ENCODE assay signal across 8 mouse cellular contexts in the genomic region with DNA sequence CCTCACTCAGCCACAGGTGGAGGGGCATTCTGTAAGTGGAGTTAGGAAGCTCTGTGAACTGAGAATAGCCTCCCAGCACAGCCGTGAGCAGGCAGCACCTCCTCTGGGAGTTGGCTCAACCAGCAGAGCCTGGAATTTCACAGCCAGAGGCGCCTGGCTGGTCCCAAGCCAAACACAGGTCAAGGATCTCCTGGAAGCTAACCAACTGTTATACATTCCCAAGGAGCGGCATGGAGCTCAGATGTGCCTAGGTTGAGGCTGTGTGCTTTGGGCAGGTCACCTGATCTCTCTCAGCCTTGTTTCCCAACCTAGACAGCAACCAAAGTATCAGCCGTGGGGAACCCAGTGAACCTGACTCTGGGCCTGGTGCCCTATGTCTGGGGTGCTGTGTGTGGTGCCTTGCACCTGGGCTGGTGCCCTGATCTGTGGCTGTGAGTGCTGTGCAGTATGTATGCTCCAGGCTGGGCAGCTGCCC. TPM values are rescaled to one million over a fixed set of nuclear protein-coding genes. Genes with fewer than 3 reads are reported as not detected.
DNase-seq lines count a peak whose midpoint lies in the region; ATAC-seq and TF ChIP-seq lines count a peak whose summit lies in the region.

No protein-coding gene starts in this region.

- WGBS in embryonic facial prominence, embryonic 14.5 days = 17% methylated on average over 4 of the region's 4 CpGs
- 40% methylated on average over 4 of the region's 4 CpGs for WGBS in intestine, embryonic 14.5 days
- WGBS in lung, embryonic 15.5 days = 7% methylated on average over 4 of the region's 4 CpGs

- H3K4me1 ChIP-seq in embryonic facial prominence, embryonic 14.5 days (ENCODE audit: control insufficient read depth, insufficient read depth, low read length) = peaks cover 36% of the 10 kb centered on the region
- H3K4me1 ChIP-seq in intestine, embryonic 14.5 days (replicated peaks; ENCODE audit: control insufficient read depth, insufficient read depth, low read length) = peaks cover 48% of the 10 kb centered on the region
- peaks cover 62% of the 10 kb centered on the region for H3K4me1 ChIP-seq in lung, embryonic 15.5 days

- H3K9ac ChIP-seq in embryonic facial prominence, embryonic 14.5 days (ENCODE audit: low read depth, low read length) = no peak overlapping the region
- no peak overlapping the region for H3K9ac ChIP-seq in intestine, embryonic 14.5 days (ENCODE audit: low read length)
- no peak overlapping the region for H3K9ac ChIP-seq in lung, embryonic 15.5 days

- H3K4me2 ChIP-seq in embryonic facial prominence, embryonic 14.5 days (ENCODE audit: low read depth, low read length) = no peak overlapping the region
- no peak overlapping the region for H3K4me2 ChIP-seq in intestine, embryonic 14.5 days (ENCODE audit: low read length)
- no peak overlapping the region for H3K4me2 ChIP-seq in lung, embryonic 15.5 days

- no peak for DNase-seq in layer of hippocampus, adult 2 months (ENCODE audit: low spot score in 2 of 2)
- DNase-seq in layer of hippocampus, adult 9-11 months = no peak
- peak; percentile 73 for DNase-seq in embryonic facial prominence, embryonic 14.5 days (ENCODE audit: low spot score)
- DNase-seq in intestine, embryonic 14.5 days (ENCODE audit: low spot score) = no peak
- DNase-seq in left cerebral cortex, adult 9 months (ENCODE audit: low spot score in 2 of 2) = no peak
- DNase-seq in cerebellum, adult 11 months = no peak
- no peak for DNase-seq in retina, postnatal 1 day

- peak; percentile 32 for ATAC-seq in embryonic facial prominence, embryonic 14.5 days (ENCODE audit: low read depth)
- no peak for ATAC-seq in intestine, embryonic 14.5 days (replicated peaks; ENCODE audit: low FRiP score, low TSS enrichment, low read depth)
- peak; percentile 8; the same call in 1 of the 2 replicates for ATAC-seq in lung, embryonic 15.5 days (ENCODE audit: borderline replicate concordance, extremely low read depth, low FRiP score, low TSS enrichment)

- peaks cover 24% of the 10 kb centered on the region for H3K27me3 ChIP-seq in embryonic facial prominence, embryonic 14.5 days (replicated peaks; ENCODE audit: control insufficient read depth, insufficient read depth, low read length)
- peaks cover 19% of the 10 kb centered on the region for H3K27me3 ChIP-seq in intestine, embryonic 14.5 days (replicated peaks; ENCODE audit: control insufficient read depth, insufficient read depth, low read length)
- peaks cover 20% of the 10 kb centered on the region for H3K27me3 ChIP-seq in lung, embryonic 15.5 days

- no peak overlapping the region for H3K4me3 ChIP-seq in layer of hippocampus, adult 2 months
- no peak overlapping the region for H3K4me3 ChIP-seq in embryonic facial prominence, embryonic 14.5 days (ENCODE audit: low read depth, low read length)
- H3K4me3 ChIP-seq in intestine, embryonic 14.5 days (ENCODE audit: low read depth, low read length) = no peak overlapping the region
- H3K4me3 ChIP-seq in lung, embryonic 15.5 days = no peak overlapping the region

- no peak for TF ChIP-seq CTCF in layer of hippocampus, adult 2 months (conservative IDR thresholded peaks at IDR 0.05)

- no peaks in the 10 kb centered on the region for H3K36me3 ChIP-seq in embryonic facial prominence, embryonic 14.5 days (ENCODE audit: control insufficient read depth, insufficient read depth, low read length)
- no peaks in the 10 kb centered on the region for H3K36me3 ChIP-seq in intestine, embryonic 14.5 days (ENCODE audit: control insufficient read depth, insufficient read depth, low read length)
- H3K36me3 ChIP-seq in lung, embryonic 15.5 days = no peaks in the 10 kb centered on the region

- H3K27ac ChIP-seq in layer of hippocampus, adult 2 months = peak overlapping the region; percentile 81; the same call in 1 of the 2 replicates
- H3K27ac ChIP-seq in embryonic facial prominence, embryonic 14.5 days (replicated peaks; ENCODE audit: low read depth, low read length) = peak overlapping the region; percentile 56; the same call in 1 of the 2 replicates
- H3K27ac ChIP-seq in intestine, embryonic 14.5 days (ENCODE audit: low read depth) = peak overlapping the region; percentile 76; the same call in 1 of the 2 replicates
- H3K27ac ChIP-seq in lung, embryonic 15.5 days = peak overlapping the region; percentile 91

- no peaks in the 10 kb centered on the region for H3K9me3 ChIP-seq in embryonic facial prominence, embryonic 14.5 days (ENCODE audit: control insufficient read depth, low read length)
- no peaks in the 10 kb centered on the region for H3K9me3 ChIP-seq in intestine, embryonic 14.5 days (ENCODE audit: control insufficient read depth, low read length)
- H3K9me3 ChIP-seq in lung, embryonic 15.5 days = no peaks in the 10 kb centered on the region

RNA-seq across cellular contexts. Expression of a gene that starts 5.5 kb away (rescaled TPM):
- 1 to 10 TPM; 5.5 to 5.6 TPM for total RNA-seq in layer of hippocampus, adult 2 months (2021)
- 42.5 and 46.4 TPM in 2 replicates for polyA plus RNA-seq in embryonic facial prominence, embryonic 14.5 days (2014; fragmentation: Nextera tagmentation; extraction: Ambion mirVana)
- 39.1 and 47.9 TPM in 2 replicates for polyA plus RNA-seq in intestine, embryonic 14.5 days (2014; fragmentation: Nextera tagmentation; extraction: Ambion mirVana)
- 26.0 and 29.2 TPM in 2 replicates for polyA plus RNA-seq in lung, embryonic 15.5 days (2015; fragmentation: Nextera tagmentation; extraction: Ambion mirVana)
